Mouse (Mus musculus) C2C12 (cell line): ENCODE measurements around the gene Tmem189.

Experiments used
- CEBPB ChIP-seq: IDR thresholded peaks from one replicate; pipeline ENCODE4 v1.6.1; 2011; ENCODE audit warnings: low read depth, mild to moderate bottlenecking, control low read depth, moderate library complexity
- CTCF ChIP-seq: IDR thresholded peaks from one replicate; pipeline ENCODE4 v1.5.1; 2011; ENCODE audit not compliant: control insufficient read depth, insufficient read depth, insufficient read length
- MAX ChIP-seq: IDR thresholded peaks from one replicate; pipeline ENCODE4 v1.6.1; 2011; ENCODE audit warnings: mild to moderate bottlenecking, control low read depth
- MYOD1 ChIP-seq: IDR thresholded peaks from one replicate; pipeline ENCODE4 v1.6.1; 2011; ENCODE audit warnings: low read depth; ENCODE audit not compliant: control insufficient read depth, insufficient read length
- MYOG ChIP-seq: IDR thresholded peaks from one replicate; pipeline ENCODE4 v1.6.1; 2011; ENCODE audit not compliant: control insufficient read depth, insufficient read length; ENCODE audit errors: extremely low read depth
- USF1 ChIP-seq: IDR thresholded peaks from one replicate; pipeline ENCODE4 v1.6.1; 2011; ENCODE audit warnings: low read depth, mild to moderate bottlenecking, control low read depth, moderate library complexity

GRCm38 (mm10) chr2:167687250-167687586 lies 2.4 kb downstream of the Tmem189 start:
- TF ChIP-seq CTCF (no peak), MYOG (no peak), CEBPB (no peak), MAX (no peak), MYOD1 (no peak), USF1 (no peak)
